Mouse (Mus musculus) telencephalon, adult 2 months (tissue): ENCODE measurements around the gene Sytl3.

Source experiments
- DNase-seq: peaks from one replicate; pipeline ENCODE4 v3.0.0-alpha.2; 2011; ENCODE audit warnings: low read depth, low spot score

Gene Sytl3

GRCm38 (mm10) chr17:6752375-6752774, 93.5 kb downstream of the Sytl3 start:
- no peak for DNase-seq

- DNase-seq = no peak
Observed at GRCm38 (mm10) chr17:6755176-6755575, 96.3 kb downstream of the Sytl3 start.

GRCm38 (mm10) chr17:6755873-6756272, 97.0 kb downstream of the Sytl3 start:
- DNase-seq = no peak

GRCm38 (mm10) chr17:6757902-6758301, 99.0 kb downstream of the Sytl3 start:
- no peak for DNase-seq

GRCm38 (mm10) chr17:6758845-6759244, 100.0 kb downstream of the Sytl3 start:
- DNase-seq = no peak

- no peak for DNase-seq
Observed at GRCm38 (mm10) chr17:6759717-6760292, 100.9 kb downstream of the Sytl3 start.

GRCm38 (mm10) chr17:6763513-6764226, 104.8 kb downstream of the Sytl3 start:
- DNase-seq = no peak

GRCm38 (mm10) chr17:6764227-6764593, 105.3 kb downstream of the Sytl3 start:
- DNase-seq = no peak

GRCm38 (mm10) chr17:6764730-6765129, 105.8 kb downstream of the Sytl3 start:
- DNase-seq = no peak

- DNase-seq = no peak
Observed at GRCm38 (mm10) chr17:6765886-6766285, 107.0 kb downstream of the Sytl3 start.

GRCm38 (mm10) chr17:6766823-6767222, 107.9 kb downstream of the Sytl3 start:
- DNase-seq = no peak

GRCm38 (mm10) chr17:6767771-6768170, 108.9 kb downstream of the Sytl3 start:
- DNase-seq = no peak

- DNase-seq = no peak
Observed at GRCm38 (mm10) chr17:6768301-6768788, 109.5 kb downstream of the Sytl3 start.

GRCm38 (mm10) chr17:6769602-6770001, 110.7 kb downstream of the Sytl3 start:
- DNase-seq = no peak

GRCm38 (mm10) chr17:6771661-6772489, 113.0 kb downstream of the Sytl3 start:
- no peak for DNase-seq

GRCm38 (mm10) chr17:6772490-6772773, 113.5 kb downstream of the Sytl3 start:
- no peak for DNase-seq

GRCm38 (mm10) chr17:6773249-6773966, 114.5 kb downstream of the Sytl3 start:
- DNase-seq = no peak

- DNase-seq = no peak
Observed at GRCm38 (mm10) chr17:6775221-6775620, 116.3 kb downstream of the Sytl3 start.

GRCm38 (mm10) chr17:6775671-6776070, 116.8 kb downstream of the Sytl3 start:
- no peak for DNase-seq

GRCm38 (mm10) chr17:6776123-6776522, 117.2 kb downstream of the Sytl3 start:
- no peak for DNase-seq

- no peak for DNase-seq
Observed at GRCm38 (mm10) chr17:6776576-6776975, 117.7 kb downstream of the Sytl3 start.

GRCm38 (mm10) chr17:6777061-6777460, 118.2 kb downstream of the Sytl3 start:
- no peak for DNase-seq
